Mouse (Mus musculus): ENCODE measurements around the gene Ndufa8.

Ndufa8 gene

GRCm38 (mm10) chr2:36048748-36049566 lies at the start of gene Ndufa8, which contains the start of gene Morn5:
Ndufa8 (minus strand) TSS chr2:36049406.
Morn5 (plus strand) TSS chr2:36049458.
- DNase-seq (ENCODE audit: low spot score): peak; percentile 96

DNA sequence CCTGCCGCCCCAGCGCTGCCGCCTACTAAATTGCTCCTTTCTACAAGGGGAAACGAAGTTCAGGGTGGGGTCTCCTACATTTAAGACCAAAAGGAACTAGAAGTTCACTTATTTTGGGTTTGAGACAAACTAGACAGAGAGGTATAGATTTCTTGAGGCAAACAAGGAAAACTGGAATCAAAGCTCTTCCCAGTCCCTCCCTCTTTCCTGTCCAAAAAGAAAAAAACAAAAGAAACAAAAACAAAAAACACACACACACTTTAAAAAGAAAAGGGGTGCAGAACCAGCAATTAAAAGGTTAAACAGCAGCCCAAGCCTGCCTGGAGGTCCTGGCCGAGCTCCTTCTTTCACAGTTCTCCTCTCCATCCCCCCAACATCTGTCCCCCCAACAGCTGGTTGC lies 48.8 kb upstream of the Ndufa8 start:
- DNase-seq (ENCODE audit: low spot score): no peak

GRCm38 (mm10) chr2:36097129-36097815 lies 48.1 kb upstream of the Ndufa8 start:
- no peak for DNase-seq (ENCODE audit: low spot score)

DNA sequence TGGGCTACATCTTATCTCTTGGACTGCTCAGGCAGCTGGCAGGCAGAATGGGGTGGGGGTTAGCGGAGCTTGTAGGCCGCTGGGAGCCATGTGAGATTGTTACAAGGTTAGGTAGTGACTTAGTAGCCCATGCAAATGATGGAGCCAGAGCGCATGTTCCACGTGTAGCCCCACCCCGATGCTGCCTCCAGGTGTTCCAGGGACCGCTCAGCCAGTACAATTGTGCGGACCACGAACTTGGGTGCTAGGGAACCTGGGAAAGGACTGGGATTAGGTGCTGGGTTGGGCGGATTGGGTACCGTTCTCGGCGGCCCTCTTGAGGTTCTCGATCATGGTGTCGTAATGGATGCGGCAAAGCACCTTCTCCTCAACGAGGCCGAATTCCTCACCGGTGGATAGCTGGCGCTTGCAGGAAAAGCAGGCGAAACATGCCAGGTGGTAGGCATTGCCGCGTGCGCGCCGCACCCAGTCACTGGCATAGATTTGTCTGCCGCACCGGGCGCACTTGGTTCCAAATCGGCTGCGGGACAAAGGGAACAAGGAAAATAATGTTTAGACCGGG lies 44.8 kb upstream of the Ndufa8 start:
- DNase-seq (ENCODE audit: low spot score): no peak

GRCm38 (mm10) chr2:36093301-36093700 lies 44.1 kb upstream of the Ndufa8 start:
- DNase-seq (ENCODE audit: low spot score): no peak

GRCm38 (mm10) chr2:36092748-36093147 lies 43.5 kb upstream of the Ndufa8 start:
- no peak for DNase-seq (ENCODE audit: low spot score)

DNA sequence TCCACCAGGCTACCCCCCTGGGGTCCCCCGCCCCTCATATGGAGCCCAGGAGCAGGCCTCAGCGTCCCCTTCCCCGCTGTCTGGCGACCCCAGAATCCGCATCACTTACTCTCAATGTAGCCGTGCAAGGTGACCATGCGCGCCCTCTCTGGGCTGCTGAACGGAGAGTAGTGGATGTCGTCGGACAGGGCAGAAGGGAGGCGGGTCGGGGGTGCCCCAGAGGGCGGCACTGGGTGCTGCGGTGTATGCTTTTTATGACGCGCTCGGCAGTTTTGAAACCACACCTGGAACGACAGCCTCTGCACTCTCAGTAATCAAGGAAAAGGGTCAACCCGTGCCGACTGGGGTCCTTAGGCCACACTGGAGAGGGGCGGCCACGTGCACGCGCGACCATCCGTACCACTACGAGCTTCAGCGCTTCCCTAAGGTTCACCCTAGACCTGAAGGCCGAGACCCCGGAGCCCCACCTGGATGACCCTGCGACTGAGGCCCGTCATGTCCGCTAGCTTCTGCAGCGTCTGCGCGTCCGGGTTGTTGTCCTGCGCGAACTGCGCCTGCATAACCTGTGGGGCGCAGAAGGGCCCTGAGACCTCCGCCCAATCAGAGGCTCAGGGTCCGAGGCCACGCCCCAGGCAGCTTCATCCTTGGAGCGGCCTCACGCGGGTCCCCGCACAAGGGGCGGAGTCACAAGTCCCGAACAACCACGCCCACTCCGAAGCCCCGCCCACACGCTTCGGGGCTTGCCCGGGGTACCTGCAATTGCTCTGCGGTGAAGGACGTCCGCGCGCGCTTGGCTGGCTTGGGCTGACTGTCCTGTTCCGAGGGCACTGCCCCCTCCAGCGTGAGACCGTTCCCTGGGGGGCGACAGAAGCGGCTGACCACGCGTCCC lies 41.9 kb upstream of the Ndufa8 start:
- no peak for DNase-seq (ENCODE audit: low spot score)

DNA sequence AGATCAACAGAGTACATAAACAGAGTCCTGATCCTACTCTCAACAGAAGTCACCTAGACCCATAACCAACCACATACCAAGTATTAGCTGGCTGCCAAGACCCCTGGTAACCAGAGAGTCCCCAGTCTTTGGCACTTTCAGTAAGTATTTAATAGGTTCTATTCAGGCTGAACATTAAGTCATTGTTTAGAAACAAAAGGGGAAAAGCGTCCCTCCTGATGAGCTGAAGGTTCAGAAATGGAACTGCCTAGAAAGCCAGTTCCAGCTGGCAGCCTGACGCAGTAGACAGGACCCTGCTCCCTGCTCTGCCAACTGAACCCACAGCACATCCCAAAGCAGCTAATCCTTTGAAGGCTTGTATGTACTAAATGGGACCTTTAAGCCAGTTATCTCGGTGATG lies 40.0 kb upstream of the Ndufa8 start:
- no peak for DNase-seq (ENCODE audit: low spot score)

DNA sequence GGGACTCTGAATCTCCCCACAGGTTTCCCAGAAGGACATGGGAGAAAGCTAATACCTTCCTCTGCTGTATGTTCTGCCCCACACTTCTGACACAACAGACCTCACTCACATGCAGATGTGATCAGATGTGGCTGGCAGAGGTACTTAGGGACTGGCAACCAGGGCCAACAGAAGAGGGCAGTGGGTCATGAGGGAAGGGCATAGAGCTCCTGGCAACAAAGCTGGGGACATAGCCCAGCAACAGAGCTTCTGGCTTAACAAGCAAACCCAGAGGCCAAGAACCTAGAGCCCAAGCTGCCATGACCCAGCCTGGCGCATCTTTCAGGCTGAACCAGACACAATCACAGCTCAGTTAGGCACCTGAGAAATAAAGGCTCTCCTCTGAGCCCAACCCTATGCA lies 35.8 kb upstream of the Ndufa8 start:
- no peak for DNase-seq (ENCODE audit: low spot score)

GRCm38 (mm10) chr2:36082802-36083580 lies 33.8 kb upstream of the Ndufa8 start:
- DNase-seq (ENCODE audit: low spot score): no peak

- DNase-seq (ENCODE audit: low spot score): no peak
Measured at GRCm38 (mm10) chr2:36081446-36081845, 32.2 kb upstream of the Ndufa8 start.

GRCm38 (mm10) chr2:36077160-36077761 lies 28.1 kb upstream of the Ndufa8 start:
- no peak for DNase-seq (ENCODE audit: low spot score)

- DNase-seq (ENCODE audit: low spot score): no peak
Measured at GRCm38 (mm10) chr2:36075210-36075609, 26.0 kb upstream of the Ndufa8 start.

DNA sequence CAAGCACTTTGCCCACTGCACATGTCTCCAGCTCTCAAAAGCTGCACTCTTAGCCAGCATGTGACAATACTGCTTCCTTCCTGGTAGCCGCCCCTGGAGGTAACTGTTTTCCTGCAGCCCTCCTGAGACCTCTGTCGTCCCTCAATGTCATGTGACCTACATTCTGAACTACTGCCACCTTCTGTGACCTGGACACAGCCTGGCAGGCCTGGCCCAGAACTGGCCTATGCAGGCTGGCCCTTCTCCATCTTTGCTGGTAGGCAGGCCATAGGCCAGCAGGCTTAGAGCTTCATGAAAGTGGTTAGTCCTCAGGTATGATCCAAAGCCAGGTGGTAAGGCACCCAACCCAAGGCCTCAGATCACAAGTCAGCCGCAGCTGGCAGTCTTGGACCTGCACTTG lies 24.6 kb upstream of the Ndufa8 start:
- no peak for DNase-seq (ENCODE audit: low spot score)

DNA sequence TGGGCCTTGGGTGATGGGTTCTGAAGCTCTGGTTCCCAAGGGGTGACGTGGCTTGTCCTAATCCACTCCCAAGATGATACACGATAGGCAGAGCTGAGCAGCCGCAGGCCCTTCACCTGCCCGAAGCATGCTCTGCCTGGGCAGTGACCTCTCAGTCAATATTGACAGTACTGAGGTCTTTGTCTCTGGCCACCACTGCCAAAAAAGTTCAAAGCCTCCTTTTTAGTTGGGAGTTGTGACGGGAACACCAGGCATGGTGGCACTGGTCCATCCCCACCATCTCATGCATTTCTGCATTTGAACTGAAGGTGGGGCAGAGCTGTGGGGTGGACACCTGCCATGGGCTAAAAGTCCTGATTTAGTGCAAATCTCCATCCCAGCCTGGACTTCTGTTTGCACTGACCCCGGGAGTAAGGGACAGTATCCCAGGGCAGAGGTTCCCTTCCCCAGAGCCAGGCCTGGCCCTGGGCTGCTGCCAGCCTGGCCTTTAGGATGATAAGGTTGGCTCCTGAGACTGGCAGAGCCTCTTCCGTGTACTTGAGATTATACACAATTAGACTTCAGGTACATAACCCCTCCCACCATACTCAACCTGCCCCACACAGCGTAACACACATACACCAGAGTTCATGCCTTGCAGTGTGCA lies 22.6 kb upstream of the Ndufa8 start:
- no peak for DNase-seq (ENCODE audit: low spot score)

DNA sequence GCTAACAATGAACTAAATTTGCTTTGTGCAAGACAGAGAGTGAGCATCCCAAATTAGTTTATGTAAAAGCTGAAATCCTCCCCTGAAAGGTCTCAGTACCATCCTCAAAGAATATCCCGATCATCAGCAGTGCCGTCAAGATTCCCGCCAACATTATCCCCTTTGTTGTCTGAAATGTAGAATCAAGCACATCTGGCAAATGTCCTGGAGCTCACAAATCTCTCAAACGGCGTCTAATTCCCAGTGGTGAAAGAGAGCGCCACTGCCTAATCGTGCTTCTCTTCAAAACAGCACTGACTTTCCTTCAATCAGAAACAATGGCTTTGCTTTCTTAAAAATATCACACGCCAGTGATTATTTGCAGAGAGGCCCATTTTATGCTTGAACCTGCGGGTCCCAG lies 17.9 kb upstream of the Ndufa8 start:
- no peak for DNase-seq (ENCODE audit: low spot score)

DNA sequence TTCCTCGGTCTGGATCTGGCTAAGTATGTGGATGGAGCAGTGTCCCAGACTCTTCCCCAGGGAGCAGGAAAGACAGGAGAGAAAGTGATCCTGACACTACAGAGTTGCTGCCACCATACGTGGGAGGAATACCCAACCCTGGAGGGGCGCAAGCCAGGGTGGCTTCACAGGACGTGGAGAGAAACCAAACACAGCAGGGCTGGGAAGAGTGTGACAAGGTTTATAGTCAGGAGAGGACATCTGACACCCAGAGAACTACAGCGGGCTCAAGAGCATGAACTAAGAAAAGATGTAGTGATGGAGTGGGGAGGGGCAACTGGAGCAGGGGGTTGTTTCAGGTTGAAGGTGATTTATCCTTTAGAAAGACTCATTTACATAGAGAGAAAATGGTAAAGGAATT lies 12.2 kb upstream of the Ndufa8 start:
- no peak for DNase-seq (ENCODE audit: low spot score)

- DNase-seq (ENCODE audit: low spot score): no peak
Measured at GRCm38 (mm10) chr2:36056248-36056647, 7.0 kb upstream of the Ndufa8 start.

- no peak for DNase-seq (ENCODE audit: low spot score)
Measured at GRCm38 (mm10) chr2:36053249-36053648, 4.0 kb upstream of the Ndufa8 start.

- DNase-seq (ENCODE audit: low spot score): no peak
Measured at GRCm38 (mm10) chr2:36049567-36049954, 355 bp upstream of the Ndufa8 start.

Data from layer of hippocampus, adult 9-10 months (tissue).